12 mouse cellular contexts compared by ENCODE assay signal in genomic region chr13:92647695-92648094, GRCm38 (mm10). TPM values are rescaled to one million over a fixed set of nuclear protein-coding genes. Genes with fewer than 3 reads are reported as not detected.
DNase-seq lines count a peak whose midpoint lies in the region; ATAC-seq and TF ChIP-seq lines count a peak whose summit lies in the region.
"Had no signal": no experiment of that assay in that cellular context is flagged by ENCODE, and none has a peak within 500 bp of the region (broad histone marks: within the 10 kb centered on the region; RNA-seq: fewer than 3 reads in every experiment).

No protein-coding gene starts in this region.

- H3K4me3 ChIP-seq in left cerebral cortex, adult 2 months = no peak overlapping the region
- no peak overlapping the region for H3K4me3 ChIP-seq in stomach, embryonic 16.5 days (replicated peaks; ENCODE audit: low read length)
- H3K4me3 ChIP-seq in kidney, adult 2 months (ENCODE audit: insufficient read depth, low read depth, low read length) = no peak overlapping the region
- H3K4me3 ChIP-seq: heart, embryonic 15.5 days; limb, embryonic 13.5 days had no signal

- ATAC-seq in cerebellum, adult (ENCODE audit: insufficient number of reproducible peaks, low FRiP score, low TSS enrichment) = peak; percentile 85
- peak; percentile 34; the same call in 1 of the 2 replicates for ATAC-seq in stomach, embryonic 16.5 days (ENCODE audit: insufficient read depth, low FRiP score)
- ATAC-seq: Patski had no signal

- no peak overlapping the region for H3K4me2 ChIP-seq in stomach, embryonic 16.5 days (ENCODE audit: low read depth, low read length)
- H3K4me2 ChIP-seq: heart, embryonic 15.5 days; limb, embryonic 13.5 days had no signal

- TF ChIP-seq CTCF in left cerebral cortex, adult 2 months (IDR thresholded peaks at IDR 0.05) = no peak
- TF ChIP-seq CTCF in kidney, adult 2 months (conservative IDR thresholded peaks at IDR 0.05; ENCODE audit: insufficient read depth, insufficient read length, low read depth, low read length) = no peak

- DNase-seq in cerebellum, postnatal 4 days (ENCODE audit: low spot score in 2 of 2) = no peak
- peak; percentile 50 for DNase-seq in left cerebral cortex, postnatal 4 days
- no peak for DNase-seq in left cerebral cortex, adult 2 months (ENCODE audit: extremely low spot score in 1 of 2, low spot score in 2 of 2)
- peak; percentile 9 to 23 for DNase-seq in gastrocnemius, adult 8-10 months (ENCODE audit: low spot score in 2 of 2)
- DNase-seq in kidney, adult 2 months = no peak
- no peak for DNase-seq in right cerebral cortex, adult 18-20 months
- DNase-seq: kidney, postnatal 36 days had no signal

- TF ChIP-seq POLR2A in kidney, adult 2 months (IDR thresholded peaks at IDR 0.05; ENCODE audit: low read depth, low read length) = no peak

- intact Hi-C loops in left cerebral cortex, postnatal 4 days (cut with DNase I) = no loop called here
- intact Hi-C loops in left cerebral cortex, adult 2 months (cut with DNase I) = no loop called here

- peaks cover 15% of the 10 kb centered on the region for H3K4me1 ChIP-seq in stomach, embryonic 16.5 days (ENCODE audit: control insufficient read depth, insufficient read depth, low read length)
- 0 out of 2 replicates have a peak, but pooled peaks cover 3% of the 10 kb centered on the region for H3K4me1 ChIP-seq in kidney, adult 2 months (ENCODE audit: control insufficient read depth, insufficient read depth, low read length)

- 53% methylated on average over 2 of the region's 2 CpGs for WGBS in stomach, embryonic 16.5 days
- 85% methylated on average over 2 of the region's 2 CpGs for WGBS in kidney, adult 2 months

- H3K9ac ChIP-seq in stomach, embryonic 16.5 days (ENCODE audit: low read length) = no peak overlapping the region
- H3K9ac ChIP-seq: heart, embryonic 15.5 days; limb, embryonic 13.5 days had no signal

- H3K27me3 ChIP-seq in stomach, embryonic 16.5 days (ENCODE audit: control insufficient read depth, insufficient read depth, low read length) = no peaks in the 10 kb centered on the region
- H3K27me3 ChIP-seq in kidney, adult 2 months (replicated peaks; ENCODE audit: control insufficient read depth, insufficient read depth, low read length) = no peaks in the 10 kb centered on the region
- H3K27me3 ChIP-seq: heart, embryonic 15.5 days; Patski had no signal

- no peaks in the 10 kb centered on the region for H3K9me3 ChIP-seq in stomach, embryonic 16.5 days (replicated peaks; ENCODE audit: control insufficient read depth, low read length)
- H3K9me3 ChIP-seq: heart, embryonic 15.5 days; limb, embryonic 13.5 days had no signal

- no peaks in the 10 kb centered on the region for H3K36me3 ChIP-seq in stomach, embryonic 16.5 days (ENCODE audit: control insufficient read depth, insufficient read depth, low read length)
- H3K36me3 ChIP-seq in kidney, adult 2 months (ENCODE audit: control insufficient read depth, insufficient read depth, low read length) = no peaks in the 10 kb centered on the region
- H3K36me3 ChIP-seq: heart, embryonic 15.5 days; limb, embryonic 13.5 days had no signal

- no peak overlapping the region for H3K27ac ChIP-seq in left cerebral cortex, adult 2 months
- no peak overlapping the region for H3K27ac ChIP-seq in stomach, embryonic 16.5 days (ENCODE audit: low read length)
- no peak overlapping the region for H3K27ac ChIP-seq in kidney, adult 2 months (ENCODE audit: insufficient read depth, low read depth, low read length)
- H3K27ac ChIP-seq: heart, embryonic 15.5 days; limb, embryonic 13.5 days had no signal

RNA-seq across cellular contexts. Expression of gene Serinc5, which starts 36.8 kb away (rescaled TPM):
- total RNA-seq in left cerebral cortex, postnatal 4 days (2021) = 10 to 100 TPM; 37.0 to 38.5 TPM
- 10 to 100 TPM; 62.3 to 62.4 TPM for total RNA-seq in left cerebral cortex, adult 2 months (2021)
- total RNA-seq in gastrocnemius, adult 8-10 months (2022) = 1 to 10 TPM; 1.8 to 3.3 (median 2.2) TPM
- polyA plus RNA-seq in stomach, embryonic 16.5 days (2015; fragmentation: Nextera tagmentation; extraction: Ambion mirVana) = 29.9 and 30.8 TPM in 2 replicates
- polyA plus RNA-seq in kidney, adult 2 months (2012; rRNA removed) = 10.4 and 11.1 TPM in 2 replicates

Comparison
In these comparisons a context has a peak if more than half of its experiments do, and no peak if none do; other contexts are left out.
1. DNase-seq: peak in left cerebral cortex, postnatal 4 days (single experiment) and gastrocnemius, adult 8-10 months (2 of 2); none in cerebellum, postnatal 4 days (0 of 2), left cerebral cortex, adult 2 months (0 of 2), kidney, adult 2 months (single experiment) and right cerebral cortex, adult 18-20 months (single experiment).
2. RNA of gene Serinc5, which starts 36.8 kb away (total RNA-seq): 62.3 to 62.4 TPM in left cerebral cortex, adult 2 months and 37.0 to 38.5 TPM in left cerebral cortex, postnatal 4 days; 1.8 to 3.3 TPM in gastrocnemius, adult 8-10 months; every median in the first group is over 4 times any median in the second.